Mouse (Mus musculus) hindlimb bud, embryonic 11.5 days (tissue): ENCODE results near the gene Lingo3.

ENCODE experiments used
- DNase-seq: peaks from one replicate; pipeline ENCODE4 v3.0.0-alpha.2; 2012; ENCODE audit warnings: low read depth, low spot score; ENCODE audit errors: extremely low spot score

Lingo3 gene

DNA sequence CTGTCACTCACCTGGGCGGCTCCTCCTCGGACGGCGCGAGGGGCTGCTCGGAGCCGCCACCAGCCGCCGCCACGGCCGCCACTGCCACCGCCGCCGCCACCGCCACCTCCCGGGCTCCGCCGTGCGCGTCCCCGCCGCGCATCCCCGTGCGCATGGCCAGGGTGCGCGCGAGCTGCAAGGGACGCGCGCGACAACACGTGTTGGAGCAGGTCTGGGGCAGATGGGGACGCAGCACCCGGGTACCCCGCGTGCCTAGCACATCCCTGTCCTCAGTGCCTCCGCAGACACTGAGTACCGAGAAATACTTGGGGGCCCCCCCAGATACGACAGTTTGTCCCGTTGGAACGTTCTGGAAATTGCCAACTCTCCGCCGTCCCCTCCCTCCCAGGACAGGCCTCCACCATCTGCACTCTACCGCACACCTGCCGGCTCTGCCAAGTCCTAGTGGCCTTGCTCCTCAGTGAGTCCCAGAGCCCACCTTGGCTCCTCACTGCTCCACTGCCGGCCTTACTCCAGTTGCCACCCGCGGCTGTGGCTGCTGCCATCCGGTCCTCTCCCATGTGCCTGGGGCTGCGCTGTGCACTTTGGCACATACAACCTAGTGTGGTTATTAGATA is at the start of gene Lingo3:
TSS of gene Lingo3 (minus strand) at position 109 of the 617 bp plus-strand sequence.
- no peak for DNase-seq

DNA sequence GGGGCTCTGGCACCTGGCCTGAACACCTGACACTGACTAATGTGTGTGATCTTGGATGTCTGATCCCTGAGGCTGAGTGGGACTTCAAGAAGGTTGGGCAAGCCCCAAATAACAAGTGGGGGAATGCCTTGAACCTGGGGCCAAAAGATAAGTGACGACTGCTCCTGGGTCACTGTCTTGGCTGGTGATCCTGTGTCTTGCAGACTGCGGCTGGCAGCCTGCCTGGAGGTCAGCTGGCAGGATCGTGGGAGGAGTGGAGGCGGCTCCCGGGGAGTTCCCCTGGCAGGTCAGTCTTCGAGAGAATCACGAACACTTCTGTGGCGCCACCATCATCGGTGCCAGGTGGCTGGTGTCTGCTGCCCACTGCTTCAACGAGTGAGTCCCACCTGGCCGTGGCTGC is 43.3 kb upstream of the Lingo3 start:
- no peak for DNase-seq

DNA sequence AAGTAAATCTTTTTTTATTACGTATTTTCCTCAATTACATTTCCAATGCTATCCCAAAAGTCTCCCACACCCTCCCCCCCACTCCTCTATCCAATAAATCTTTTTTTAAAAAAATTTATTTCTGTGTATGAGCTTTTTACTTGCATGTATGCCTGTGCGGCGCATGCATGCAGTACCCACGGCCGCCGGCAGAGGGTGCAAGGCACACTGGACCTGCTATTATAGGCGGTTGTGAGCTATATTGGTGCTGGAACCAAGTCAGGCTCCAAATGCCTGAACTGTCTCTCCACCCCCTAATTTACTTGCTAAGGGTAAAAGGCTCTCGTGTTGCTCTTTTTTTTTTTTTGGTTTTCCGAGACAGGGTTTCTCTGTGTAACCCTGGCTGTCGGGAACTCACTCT is 37.5 kb upstream of the Lingo3 start:
- no peak for DNase-seq

DNA sequence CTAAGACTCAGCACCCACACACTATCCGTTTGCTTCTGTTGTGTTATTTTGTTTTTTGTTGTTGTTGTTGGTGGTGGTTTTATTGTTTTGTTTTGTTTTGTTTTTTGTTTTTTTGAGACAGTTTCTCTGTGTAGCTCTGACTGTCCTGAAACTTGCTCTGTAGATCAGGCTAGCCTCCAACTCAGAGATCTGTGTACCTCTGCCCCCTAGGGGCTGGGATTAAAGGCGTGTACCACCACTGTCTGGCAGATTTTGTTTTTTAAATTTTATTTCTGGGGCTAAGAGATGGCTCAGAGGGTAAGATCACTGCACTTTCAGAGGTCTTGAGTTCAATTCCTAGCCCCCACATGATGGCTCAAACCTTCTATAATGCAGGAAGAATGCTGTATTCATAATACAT is 37.1 kb upstream of the Lingo3 start:
- no peak for DNase-seq

DNA sequence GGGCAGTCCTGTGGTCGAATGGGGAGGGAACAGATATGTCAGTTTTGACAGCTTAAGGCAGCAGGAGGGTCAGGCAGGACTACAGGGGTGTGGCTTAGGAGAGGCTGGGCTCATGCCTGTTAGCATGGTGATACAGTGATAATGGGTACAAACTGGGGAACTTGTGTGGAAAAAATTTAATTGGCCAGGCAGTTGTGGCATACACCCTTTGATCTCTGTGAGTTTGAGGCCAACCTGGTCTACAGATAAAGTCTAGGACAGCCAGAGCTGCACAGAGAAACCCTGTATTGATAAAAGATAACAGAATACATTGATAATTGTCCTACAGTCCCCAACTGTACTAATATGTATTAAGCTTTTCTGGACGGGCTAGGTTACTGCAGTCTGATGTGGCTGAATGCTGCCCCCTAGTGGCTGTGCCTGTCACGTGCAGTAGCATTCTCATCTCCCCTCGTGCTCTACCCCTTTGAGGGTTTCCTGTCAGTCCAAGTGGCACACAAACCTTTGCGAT is 36.3 kb upstream of the Lingo3 start:
- peak; percentile 35 for DNase-seq

DNA sequence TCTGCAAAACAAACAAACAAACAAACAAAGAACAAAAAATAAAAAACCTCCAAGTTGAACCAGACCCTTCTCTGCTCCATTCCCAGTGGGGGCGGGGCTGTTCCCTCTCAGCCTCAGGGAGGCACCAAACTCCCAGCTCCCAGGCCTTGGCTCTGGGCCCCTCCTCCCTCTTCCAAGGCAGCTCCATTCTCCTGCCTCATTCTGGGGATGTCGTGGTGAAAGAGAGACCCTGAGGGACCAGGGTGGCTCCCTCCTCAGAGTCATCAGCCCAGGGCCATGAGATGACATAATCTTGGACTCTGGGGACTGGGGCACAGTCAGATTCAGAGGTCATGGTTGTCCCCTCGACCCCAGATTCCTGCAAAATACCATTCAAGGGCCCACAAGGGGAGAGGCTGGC is 32.8 kb upstream of the Lingo3 start:
- DNase-seq: no peak

DNA sequence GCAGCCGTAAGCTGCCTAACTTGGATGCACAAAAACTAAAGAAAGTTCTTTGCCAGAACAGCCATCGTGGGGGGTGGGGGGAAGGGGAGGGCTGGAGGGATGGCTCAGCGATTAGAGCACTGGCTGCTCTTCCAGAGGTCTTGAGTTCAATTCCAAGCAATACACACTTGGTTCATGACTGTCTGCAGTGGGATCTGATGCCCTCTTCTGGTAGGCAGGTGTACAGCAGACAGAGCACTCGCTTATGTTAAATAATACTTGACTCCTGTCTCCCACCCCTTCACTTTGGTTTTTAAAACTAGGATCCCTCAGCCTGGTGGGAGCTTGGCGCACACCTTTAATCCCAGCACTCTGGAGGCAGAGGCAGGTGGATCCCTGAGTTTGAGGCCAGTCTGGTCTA is 32.2 kb upstream of the Lingo3 start:
- DNase-seq: peak; percentile 42

DNA sequence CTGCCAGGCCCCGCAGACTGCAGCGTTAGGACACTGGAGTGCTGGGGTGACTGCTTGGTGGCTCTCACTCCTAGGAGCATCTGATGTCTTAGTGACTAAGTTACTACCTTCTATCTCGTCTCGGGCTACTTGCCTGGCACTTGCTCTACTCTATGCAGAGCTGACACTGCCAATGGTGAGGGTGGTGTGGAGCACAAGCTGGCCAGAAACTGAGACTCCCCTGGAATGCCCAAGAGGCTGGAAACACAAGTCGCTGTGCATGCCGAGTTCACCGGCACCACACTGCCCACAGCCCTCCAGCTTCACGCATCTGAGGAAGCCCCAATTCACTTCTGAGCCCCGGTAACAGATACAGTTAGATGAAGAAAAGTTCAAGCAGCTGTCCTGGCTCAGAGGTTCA is 30.2 kb upstream of the Lingo3 start:
- no peak for DNase-seq

DNA sequence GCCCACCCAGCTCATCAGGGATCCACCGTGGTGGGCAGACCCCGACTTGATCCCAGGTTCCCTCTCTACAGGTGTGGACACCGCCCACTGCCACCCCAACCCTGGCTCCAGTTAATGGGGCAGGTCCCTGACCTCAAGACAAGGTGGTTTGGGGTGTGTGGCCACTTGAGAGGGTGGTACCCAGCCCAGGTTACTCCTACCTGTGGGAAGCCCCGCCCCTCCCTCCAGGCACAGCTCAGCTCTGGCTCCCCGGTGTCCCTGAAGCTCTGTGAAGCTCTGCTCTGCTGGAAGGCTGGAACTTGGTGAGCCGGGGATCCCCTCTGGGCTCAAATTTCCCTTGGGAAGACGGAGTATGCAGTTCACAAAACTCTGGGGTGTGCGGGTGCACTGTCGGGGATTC is 27.7 kb upstream of the Lingo3 start, which contains the start of gene Tmprss9:
TSS of gene Tmprss9 (plus strand) at position 268 of the 400 bp plus-strand sequence.
- no peak for DNase-seq

DNA sequence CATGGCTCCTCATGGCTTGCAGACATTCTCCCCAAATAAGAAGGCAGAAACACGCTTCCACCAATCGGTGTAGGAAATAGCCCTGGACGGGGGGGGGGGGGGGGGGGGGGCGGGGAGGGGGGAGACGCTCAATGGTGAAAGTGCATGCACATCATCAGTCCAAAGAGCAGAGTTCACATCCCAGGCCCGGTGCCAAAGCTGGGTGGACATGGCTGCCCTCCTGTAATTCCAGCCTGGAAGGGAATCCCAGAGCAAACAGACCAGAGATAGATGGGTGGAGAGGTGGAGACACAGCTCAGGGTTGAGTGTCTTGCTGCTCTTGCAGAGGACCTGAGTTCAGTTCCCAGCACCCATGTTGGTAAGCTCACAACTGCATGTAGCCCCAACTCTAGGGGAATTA is 27.2 kb upstream of the Lingo3 start:
- DNase-seq: no peak

DNA sequence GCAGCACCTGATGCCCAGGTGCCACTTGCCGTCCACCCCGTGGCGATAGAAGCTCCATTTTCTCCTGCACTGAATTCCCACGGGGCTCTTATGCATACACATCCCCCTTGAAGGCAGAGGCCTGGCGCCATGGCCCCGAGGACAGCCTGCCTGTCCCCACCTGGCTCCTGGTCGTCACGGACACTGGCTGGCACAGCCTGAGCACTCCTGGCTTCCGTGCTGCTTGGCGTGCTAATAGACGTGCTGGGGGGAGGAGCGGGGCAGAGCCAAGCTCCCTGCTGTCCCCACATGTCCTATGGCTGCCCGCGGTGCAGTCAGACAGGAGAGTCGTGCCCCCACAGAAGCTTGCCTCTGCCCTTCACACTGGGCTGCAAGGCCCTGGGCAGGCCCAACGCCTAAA is 20.6 kb upstream of the Lingo3 start:
- DNase-seq: no peak

DNA sequence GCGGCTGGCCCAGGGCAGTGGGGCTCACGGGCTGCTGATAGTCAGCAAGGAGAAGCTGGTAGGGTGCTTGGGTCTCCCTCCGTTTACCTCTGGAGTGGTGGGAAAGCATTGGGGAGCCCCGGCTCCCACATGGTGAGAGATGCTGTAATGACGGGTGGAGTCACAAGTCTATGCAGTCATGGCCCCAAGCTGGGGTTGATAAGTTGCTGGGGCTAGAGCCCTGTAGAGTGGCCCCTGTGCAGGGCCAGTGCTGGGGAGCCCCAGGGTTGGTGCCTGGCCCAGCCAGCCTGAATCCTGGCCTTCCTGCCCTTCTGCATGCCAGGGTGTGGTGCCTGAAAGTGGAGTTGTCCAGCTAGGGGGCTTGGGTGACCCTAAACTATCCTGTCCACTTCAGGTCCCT is 18.5 kb upstream of the Lingo3 start:
- DNase-seq: no peak

DNA sequence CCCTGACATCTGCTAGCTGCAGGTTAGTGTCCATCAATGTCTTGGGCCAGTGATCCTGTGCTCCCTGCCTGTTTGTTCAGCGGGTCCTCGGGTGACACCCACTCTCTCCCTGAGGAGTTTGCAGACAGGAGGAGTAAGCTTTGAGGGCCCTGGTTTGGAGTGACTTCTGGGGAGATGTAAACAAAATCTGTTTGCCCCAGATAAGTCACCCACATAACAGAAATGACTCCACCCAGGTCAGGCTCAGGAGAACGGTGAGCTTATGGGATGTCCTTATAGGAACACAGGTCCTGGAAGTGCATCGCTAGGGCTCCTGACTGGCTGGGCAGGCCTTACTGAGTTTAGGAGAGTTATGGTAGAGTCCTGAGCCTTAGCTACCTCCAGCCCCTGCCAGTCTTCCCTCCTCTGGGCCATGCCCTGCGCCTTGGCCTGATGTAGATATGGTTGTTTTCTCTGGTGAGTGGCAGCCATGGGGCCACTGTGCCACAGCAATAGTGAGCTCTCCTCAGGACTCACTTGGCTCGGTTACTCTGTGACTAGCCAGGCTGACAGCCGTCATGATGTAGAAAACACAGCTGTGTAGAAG is 14.6 kb upstream of the Lingo3 start:
- no peak for DNase-seq

DNA sequence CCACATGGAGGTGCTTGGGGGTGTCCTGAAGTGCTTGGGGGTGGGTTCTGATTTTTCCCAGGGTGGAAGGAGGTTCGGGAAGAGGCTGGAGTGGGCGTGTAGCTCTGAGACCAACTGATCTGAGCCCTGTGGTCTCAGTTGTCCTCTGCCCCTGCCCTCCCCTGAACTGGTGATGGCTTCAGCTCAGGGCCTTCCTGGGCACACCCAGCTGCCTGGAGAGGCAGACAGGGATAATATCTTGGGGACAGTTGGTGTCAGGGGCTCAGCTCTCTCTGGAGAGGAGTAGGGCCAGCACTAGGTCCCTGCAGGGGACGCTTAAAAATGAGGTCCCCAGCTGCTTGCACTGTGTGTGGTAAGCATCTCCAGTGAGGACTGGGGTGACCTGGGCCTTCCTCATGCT is 14.0 kb upstream of the Lingo3 start:
- no peak for DNase-seq

DNA sequence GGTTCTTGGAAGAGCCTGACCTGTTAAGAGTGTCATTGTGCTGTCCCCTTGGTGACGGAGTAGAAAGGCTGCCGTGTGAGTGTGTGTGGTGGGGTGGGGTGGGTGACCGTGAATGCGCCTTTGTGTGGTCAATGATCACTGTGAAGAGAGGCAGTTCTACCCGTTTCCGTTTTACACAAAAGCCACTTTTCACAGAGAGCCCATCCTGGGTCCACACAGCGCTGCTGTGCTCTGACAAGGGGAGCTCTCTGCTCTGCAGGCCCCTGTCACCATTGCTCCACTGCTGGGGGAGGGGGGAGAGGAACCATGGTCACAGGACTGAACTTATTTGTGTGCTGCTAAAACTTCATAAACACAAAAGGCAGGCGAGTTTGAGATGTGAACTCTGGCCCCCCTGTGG is 13.5 kb upstream of the Lingo3 start:
- DNase-seq: no peak

DNA sequence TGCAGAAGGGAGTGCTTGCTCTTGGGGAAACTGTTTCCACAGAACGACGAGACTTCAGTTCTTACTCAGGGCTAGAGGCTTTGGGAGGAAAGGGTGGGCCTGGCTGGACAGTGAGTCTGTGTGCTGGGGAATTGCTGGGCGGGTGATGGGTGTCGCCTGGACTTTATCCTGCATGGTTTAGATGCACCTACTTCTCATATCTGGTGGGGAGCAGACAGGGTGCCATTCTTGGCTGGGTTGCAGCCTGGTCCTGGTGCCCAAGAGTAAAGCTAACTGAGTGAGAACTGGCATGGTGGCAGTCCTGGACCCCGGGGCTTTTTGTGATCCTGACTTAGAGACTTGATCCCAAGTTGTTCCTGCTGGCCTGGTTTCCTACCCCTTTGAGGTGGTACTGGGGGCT is 13.1 kb upstream of the Lingo3 start:
- no peak for DNase-seq

DNA sequence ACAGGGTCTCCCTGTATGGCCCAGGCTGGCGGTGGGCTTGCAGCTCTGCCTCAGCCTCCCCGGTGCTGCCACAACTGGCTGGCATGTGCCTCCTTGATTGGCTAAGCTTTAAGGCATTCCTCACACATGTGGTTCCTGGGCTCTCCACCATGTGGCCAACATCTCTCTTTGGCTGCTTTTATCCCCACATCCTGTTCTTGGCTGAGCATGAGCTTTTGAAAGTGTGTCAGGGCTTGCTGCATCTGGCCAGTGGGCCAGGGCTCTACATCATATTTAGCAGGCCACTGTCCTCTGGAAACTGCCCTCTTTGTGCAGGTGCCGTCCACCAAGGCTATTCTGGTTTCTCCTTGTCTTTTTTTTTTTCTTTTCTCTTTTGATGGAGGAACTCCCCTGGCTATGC is 12.4 kb upstream of the Lingo3 start:
- no peak for DNase-seq

DNA sequence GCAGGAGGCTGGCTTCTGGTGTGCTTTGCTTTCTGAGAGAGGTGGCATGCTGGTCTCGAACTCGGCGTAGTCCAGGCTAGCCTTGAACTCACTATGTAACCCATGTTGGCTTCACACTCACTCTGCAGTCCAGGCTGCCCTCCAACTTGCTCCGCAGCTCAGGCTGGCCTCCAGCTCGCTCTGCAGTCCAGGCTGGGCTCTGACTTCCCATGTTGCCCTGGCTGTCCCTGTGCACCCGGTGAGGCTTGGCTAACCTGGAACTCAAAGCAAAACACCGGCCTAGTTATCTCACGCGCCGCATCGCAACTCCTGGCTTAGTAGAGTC is 11.9 kb upstream of the Lingo3 start:
- DNase-seq: no peak

DNA sequence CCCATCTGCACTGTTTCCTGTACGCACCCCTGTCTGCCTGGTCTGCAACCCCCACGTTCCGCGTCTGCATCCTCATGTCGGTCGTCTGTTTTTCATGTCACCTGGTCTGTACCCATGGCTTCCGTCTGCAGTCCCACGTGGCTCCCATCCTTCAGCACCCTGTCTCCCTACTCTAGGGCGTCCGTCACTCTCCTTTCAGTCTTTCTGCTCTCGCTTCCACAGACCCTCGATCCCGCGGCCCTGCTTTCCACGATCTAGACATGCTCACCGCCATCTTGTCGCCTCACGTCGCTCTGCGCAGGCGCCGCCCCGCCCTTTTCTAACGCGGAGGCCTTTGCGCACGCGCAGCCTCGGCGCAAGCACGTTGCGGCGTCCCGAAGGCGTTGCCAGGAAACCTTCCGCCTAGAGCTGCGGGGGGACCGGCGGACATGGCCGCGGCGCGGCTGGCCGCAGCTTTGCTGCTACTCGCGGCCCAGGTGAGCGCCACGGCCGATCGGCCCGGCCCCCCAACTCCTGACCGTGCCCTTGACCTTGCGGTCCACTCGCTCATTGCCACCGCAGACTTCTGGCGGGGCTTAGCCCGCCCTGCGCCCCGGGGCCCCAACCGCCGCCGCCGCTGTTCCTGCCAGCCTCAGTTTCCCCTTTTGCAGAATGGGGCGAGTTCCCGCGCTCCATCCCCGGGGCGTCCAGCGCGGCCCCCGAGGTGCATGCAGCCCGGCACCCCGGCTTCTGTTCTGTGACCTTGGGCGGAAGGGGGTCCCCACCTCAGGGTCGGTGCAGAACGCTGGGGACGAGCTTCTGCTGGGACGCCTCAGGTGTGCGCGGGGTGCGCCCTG is 11.3 kb upstream of the Lingo3 start, which contains the start of the genes Lsm7 and Sppl2b:
TSS of gene Lsm7 (minus strand) at position 297 of the 836 bp plus-strand sequence.
TSS of gene Sppl2b (plus strand) at position 363 of the 836 bp plus-strand sequence.
- peak; percentile 83 for DNase-seq

DNA sequence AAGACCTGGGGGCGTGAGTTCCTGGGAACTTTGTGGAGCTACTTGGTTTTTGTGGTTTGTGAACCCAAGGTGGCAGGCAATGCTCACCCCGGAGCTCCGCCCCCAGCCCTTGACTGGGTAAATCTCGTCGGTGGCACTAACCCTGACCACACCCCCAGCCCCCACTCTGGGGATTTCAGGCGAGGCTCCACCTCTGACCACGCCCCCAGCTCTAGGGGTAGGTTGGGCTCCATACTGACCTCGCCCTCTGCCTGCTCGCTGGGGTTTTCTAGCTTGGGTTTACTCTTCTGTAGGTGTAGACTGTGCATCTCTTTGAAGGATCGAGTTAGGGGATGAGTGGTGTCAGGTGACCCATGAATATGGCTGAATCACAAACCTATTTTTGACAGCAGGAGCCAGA is 4.7 kb upstream of the Lingo3 start:
- no peak for DNase-seq

DNA sequence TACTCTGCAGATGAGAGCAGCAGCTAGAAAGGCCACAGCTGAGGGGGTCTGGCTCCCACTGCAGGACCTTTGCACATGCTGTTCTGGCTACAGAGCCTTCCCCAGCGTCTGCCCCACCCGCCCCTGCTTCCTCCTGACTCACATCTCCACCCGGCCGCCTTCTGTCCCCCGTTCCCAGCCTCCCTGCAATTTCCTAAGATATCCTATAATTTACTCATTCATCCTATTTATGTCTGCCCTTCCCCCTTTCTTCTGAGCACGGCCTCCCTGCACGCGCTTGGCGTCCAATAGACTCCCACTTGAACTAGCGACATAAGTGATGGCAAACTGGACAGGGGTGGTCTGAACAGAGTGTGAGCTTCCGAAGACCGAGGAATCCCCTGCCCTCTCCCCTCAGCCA is 1.9 kb upstream of the Lingo3 start:
- no peak for DNase-seq
